Mouse (Mus musculus) hindbrain, embryonic 13.5 days (tissue): ENCODE results near the gene Usp3. TPM values are rescaled to one million over a fixed set of nuclear protein-coding genes. Genes with fewer than 3 reads are reported as not detected.

Experiments
- ATAC-seq: fragments of 200-750 bp; cut with Nextera tagmentation; 2 replicates; pipeline ENCODE4 v1.8.0; 2017; ENCODE audit warnings: moderate TSS enrichment; ENCODE audit not compliant: low FRiP score
- H3K27ac ChIP-seq: fragments of 300-500 bp; sonication (generic); 2 replicates; pipeline ENCODE4 v1.5.1; 2015; ENCODE audit warnings: inconsistent platforms, mild to moderate bottlenecking, moderate library complexity
- H3K27me3 ChIP-seq: fragments of 300-500 bp; sonication (generic); 2 replicates; pipeline ENCODE4 v1.6.1; 2015; ENCODE audit warnings: mild to moderate bottlenecking, inconsistent platforms
- H3K36me3 ChIP-seq: fragments of 300-500 bp; sonication (generic); 2 replicates; pipeline ENCODE4 v1.6.1; 2015; ENCODE audit warnings: mild to moderate bottlenecking, inconsistent platforms
- H3K4me1 ChIP-seq: fragments of 300-500 bp; sonication (generic); replicated peaks from 2 replicates; pipeline ENCODE4 v1.6.1; 2015; ENCODE audit warnings: inconsistent platforms
- H3K4me2 ChIP-seq: fragments of 300-500 bp; sonication (generic); 2 replicates; pipeline ENCODE4 v1.6.1; 2015; ENCODE audit warnings: inconsistent platforms, mild to moderate bottlenecking, moderate library complexity
- H3K4me3 ChIP-seq: fragments of 300-500 bp; sonication (generic); 2 replicates; pipeline ENCODE4 v1.5.1; 2015; ENCODE audit warnings: mild to moderate bottlenecking, inconsistent platforms
- H3K9ac ChIP-seq: fragments of 300-500 bp; sonication (generic); 2 replicates; pipeline ENCODE4 v1.6.1; 2015; ENCODE audit warnings: mild to moderate bottlenecking, inconsistent platforms
- H3K9me3 ChIP-seq: fragments of 300-500 bp; sonication (generic); 2 replicates; pipeline ENCODE4 v1.6.1; 2016; ENCODE audit warnings: inconsistent platforms
- WGBS: fragments of 180-500 bp; shearing (Covaris S2); methylation state at CpG from one replicate; pipeline ENCODE4 v1.1.7; 2015; 5-methylcytosine and 5-hydroxymethylcytosine counted together
- polyA plus RNA-seq: library from polyadenylated mRNA; unstranded; fragments of >200 nt; fragmentation: Nextera tagmentation; extraction: Ambion mirVana; gene quantifications from 2 replicates; pipeline ENCODE4 v1.2.1, GENCODE M21; 2015

The Usp3 gene
- polyA plus RNA-seq, 1 experiment from 2014 or later = 89.8 TPM

- peak overlapping the region; percentile 98 for H3K27ac ChIP-seq
- peak overlapping the region; percentile 63 for H3K4me3 ChIP-seq
- peak; percentile 93 for ATAC-seq
- H3K27me3 ChIP-seq = no peaks in the 10 kb centered on the region
- under 1% methylated on average over 78 of the region's 78 CpGs for WGBS
- peaks cover 56% of the 10 kb centered on the region for H3K36me3 ChIP-seq
- peak overlapping the region; percentile 96 for H3K4me2 ChIP-seq
- H3K4me1 ChIP-seq = peaks cover 34% of the 10 kb centered on the region
- peak overlapping the region; percentile 85 for H3K9ac ChIP-seq
- no peaks in the 10 kb centered on the region for H3K9me3 ChIP-seq
These were observed 81.2 kb downstream of the Usp3 start for GRCm38 (mm10) chr9:66511580-66512350.

- peaks cover 56% of the 10 kb centered on the region for H3K36me3 ChIP-seq
- no peaks in the 10 kb centered on the region for H3K9me3 ChIP-seq
- H3K4me1 ChIP-seq = peaks cover 42% of the 10 kb centered on the region
- H3K27ac ChIP-seq = peak overlapping the region; percentile 98
- H3K4me2 ChIP-seq = peak overlapping the region; percentile 96
- no peak for ATAC-seq
- peak overlapping the region; percentile 63 for H3K4me3 ChIP-seq
- no peaks in the 10 kb centered on the region for H3K27me3 ChIP-seq
- H3K9ac ChIP-seq = peak overlapping the region; percentile 85
- 0% methylated on average over 2 of the region's 2 CpGs for WGBS
These were observed 82.0 kb downstream of the Usp3 start for GRCm38 (mm10) chr9:66510944-66511343.

DNA sequence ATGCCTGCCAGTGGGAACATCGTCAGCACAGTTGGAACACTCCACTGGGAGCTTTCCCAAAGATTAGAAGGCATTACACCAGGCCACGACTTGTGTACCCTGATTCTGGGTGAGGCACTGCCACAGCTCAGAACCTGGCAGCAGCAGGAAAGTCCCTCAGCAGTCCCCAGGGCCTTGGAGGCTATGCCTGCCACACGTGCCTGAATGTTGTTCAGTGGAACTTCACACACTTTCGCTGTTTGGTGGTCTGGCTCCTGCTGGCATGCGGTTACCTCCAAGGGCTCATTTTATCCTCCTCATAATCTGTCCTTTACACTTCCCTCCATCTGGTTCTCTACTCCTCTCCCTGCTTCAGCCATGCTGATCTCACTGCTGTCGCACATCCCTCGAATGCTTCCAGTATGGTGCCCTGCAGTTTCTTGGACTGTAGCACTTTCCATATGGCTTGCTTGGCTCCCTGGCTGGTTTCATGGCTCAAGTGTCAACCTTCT is 82.5 kb downstream of the Usp3 start:
- Histone ChIP-seq H3K27me3 (no peaks in the 10 kb centered on the region), H3K9ac (peak overlapping the region; percentile 85), H3K4me2 (peak overlapping the region; percentile 96), H3K4me1 (peaks cover 47% of the 10 kb centered on the region), H3K4me3 (peak overlapping the region; percentile 63; the same call in 1 of the 2 replicates), H3K36me3 (peaks cover 56% of the 10 kb centered on the region), H3K27ac (peak overlapping the region; percentile 98), H3K9me3 (no peaks in the 10 kb centered on the region)
- WGBS = 56% methylated on average over 7 of the region's 7 CpGs
- no peak for ATAC-seq

DNA sequence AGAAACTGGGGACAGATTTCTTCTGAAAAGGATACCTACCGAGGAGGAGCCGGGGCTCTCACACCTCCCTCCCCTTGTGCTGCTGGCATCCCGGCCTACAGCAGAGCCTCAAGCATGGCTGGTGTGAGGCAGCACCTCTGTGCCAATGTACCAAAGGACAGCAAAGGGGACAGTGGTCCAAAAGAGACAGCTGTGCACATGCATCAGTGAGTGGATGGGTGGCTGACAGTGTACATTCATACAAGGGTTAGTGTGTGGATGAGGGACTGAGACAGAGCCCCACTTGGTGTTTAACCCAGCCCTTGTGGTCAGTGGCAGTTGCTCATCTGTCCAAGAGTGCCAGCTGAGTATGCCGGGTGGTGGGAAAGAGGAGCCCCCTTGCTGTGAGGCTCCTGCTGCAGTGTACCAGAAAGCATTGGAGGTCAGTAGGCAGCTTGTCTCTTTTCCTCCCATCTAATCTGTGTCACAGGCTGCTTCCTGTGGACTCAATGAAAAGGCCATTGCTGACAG is 84.0 kb downstream of the Usp3 start:
- Histone ChIP-seq H3K36me3 (peaks cover 61% of the 10 kb centered on the region), H3K27me3 (no peaks in the 10 kb centered on the region), H3K9ac (peak overlapping the region; percentile 14; the same call in 1 of the 2 replicates), H3K9me3 (no peaks in the 10 kb centered on the region), H3K27ac (no peak overlapping the region), H3K4me2 (no peak overlapping the region), H3K4me1 (peaks cover 54% of the 10 kb centered on the region), H3K4me3 (no peak overlapping the region)
- no peak for ATAC-seq
- WGBS = 75% methylated on average over 4 of the region's 4 CpGs

DNA sequence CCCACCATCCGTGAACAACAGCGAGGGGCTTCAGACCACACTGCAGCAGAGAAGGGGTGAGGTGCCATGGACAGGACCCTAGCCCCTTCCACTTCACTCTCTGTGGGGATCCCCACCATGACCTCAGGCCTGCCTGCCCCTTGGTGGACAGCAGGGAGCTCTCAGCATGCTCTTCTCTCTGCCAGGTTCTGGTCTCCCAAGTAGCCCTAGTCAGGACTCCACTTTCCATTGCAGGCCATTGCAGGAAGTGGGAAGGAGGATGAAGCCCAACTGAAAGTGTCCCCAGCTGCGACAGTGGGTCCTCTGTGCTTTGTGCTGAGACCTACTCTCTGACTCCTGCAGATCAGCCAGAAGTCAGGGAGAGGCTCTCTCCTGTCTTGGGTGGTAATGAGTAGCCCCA is 85.3 kb downstream of the Usp3 start:
- 87% methylated on average over 3 of the region's 3 CpGs for WGBS
- 0 out of 2 replicates have a peak overlapping the region, but pooled peaks have one; percentile 1 for H3K9ac ChIP-seq
- peaks cover 63% of the 10 kb centered on the region for H3K36me3 ChIP-seq

DNA sequence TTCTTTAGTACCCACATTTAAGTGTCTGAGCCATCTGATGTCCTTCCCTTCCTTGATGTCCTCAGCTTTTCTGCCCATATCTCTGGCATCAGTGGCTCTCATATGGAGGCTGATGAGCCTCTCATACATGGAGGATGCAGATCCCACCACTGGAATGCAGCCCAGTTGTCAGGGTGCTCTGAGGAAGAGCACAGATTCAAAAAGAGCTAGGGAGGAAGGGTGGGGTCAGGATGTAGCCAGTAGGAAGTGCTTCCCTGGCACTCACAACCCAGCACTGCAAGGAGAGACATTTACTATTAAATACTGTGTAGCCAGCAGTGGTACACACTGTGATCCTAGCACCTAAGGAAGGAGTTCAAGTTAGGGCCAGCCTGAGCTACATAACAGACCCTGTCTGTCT is 86.5 kb downstream of the Usp3 start:
- no peaks in the 10 kb centered on the region for H3K27me3 ChIP-seq
- peaks cover 40% of the 10 kb centered on the region for H3K4me1 ChIP-seq
- peaks cover 74% of the 10 kb centered on the region for H3K36me3 ChIP-seq
- H3K4me2 ChIP-seq = no peak overlapping the region
- no peaks in the 10 kb centered on the region for H3K9me3 ChIP-seq
- no peak overlapping the region for H3K9ac ChIP-seq
- ATAC-seq = no peak
- peak overlapping the region; percentile 76 for H3K27ac ChIP-seq
- H3K4me3 ChIP-seq = no peak overlapping the region

More for the DNA sequence above, 85.3 kb downstream of the Usp3 start:
- Histone ChIP-seq H3K27me3 (no peaks in the 10 kb centered on the region), H3K27ac (no peak overlapping the region), H3K9me3 (no peaks in the 10 kb centered on the region), H3K4me2 (no peak overlapping the region), H3K4me3 (no peak overlapping the region), H3K4me1 (peaks cover 43% of the 10 kb centered on the region)
- ATAC-seq = no peak

DNA sequence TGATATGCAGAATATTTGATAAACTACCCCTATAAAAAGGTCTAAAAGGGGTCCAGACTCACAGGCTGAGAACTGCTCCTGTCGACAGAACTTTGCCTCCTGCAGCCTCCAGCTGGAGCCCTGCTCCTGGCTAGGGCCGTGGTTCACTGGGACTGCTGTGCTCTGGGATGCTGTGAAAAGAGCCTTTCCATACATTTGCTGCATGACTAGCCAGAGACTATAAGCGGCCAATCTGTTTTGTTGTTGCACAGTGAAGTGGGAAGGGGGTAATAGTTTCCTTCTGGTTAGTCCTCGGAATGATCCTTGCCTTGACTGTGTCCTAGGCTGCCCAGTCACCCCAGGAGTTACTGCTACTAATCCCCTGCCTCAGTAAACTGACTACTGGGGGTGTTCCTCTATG is 86.9 kb downstream of the Usp3 start:
- ATAC-seq = peak; percentile 31; the same call in 1 of the 2 replicates
- Histone ChIP-seq H3K9ac (no peak overlapping the region), H3K27me3 (no peaks in the 10 kb centered on the region), H3K4me2 (no peak overlapping the region), H3K4me1 (peaks cover 39% of the 10 kb centered on the region), H3K4me3 (no peak overlapping the region), H3K36me3 (peaks cover 78% of the 10 kb centered on the region), H3K27ac (peak overlapping the region; percentile 76), H3K9me3 (no peaks in the 10 kb centered on the region)
- 19% methylated on average over 4 of the region's 4 CpGs for WGBS

GRCm38 (mm10) chr9:66505141-66505917 is 87.6 kb downstream of the Usp3 start:
- H3K4me3 ChIP-seq = no peak overlapping the region
- no peak for ATAC-seq
- peak overlapping the region; percentile 55 for H3K9ac ChIP-seq
- no peak overlapping the region for H3K4me2 ChIP-seq
- WGBS = 59% methylated on average over 9 of the region's 9 CpGs
- H3K27me3 ChIP-seq = no peaks in the 10 kb centered on the region
- H3K36me3 ChIP-seq = peaks cover 85% of the 10 kb centered on the region
- H3K4me1 ChIP-seq = peaks cover 32% of the 10 kb centered on the region
- no peaks in the 10 kb centered on the region for H3K9me3 ChIP-seq
- peak overlapping the region; percentile 76 for H3K27ac ChIP-seq

GRCm38 (mm10) chr9:66504518-66504917 is 88.4 kb downstream of the Usp3 start:
- peaks cover 87% of the 10 kb centered on the region for H3K36me3 ChIP-seq
- no peaks in the 10 kb centered on the region for H3K27me3 ChIP-seq
- 85% methylated on average over 13 of the region's 13 CpGs for WGBS
- no peak overlapping the region for H3K9ac ChIP-seq
- H3K4me1 ChIP-seq = peaks cover 24% of the 10 kb centered on the region
- H3K4me2 ChIP-seq = no peak overlapping the region
- no peak overlapping the region for H3K4me3 ChIP-seq
- ATAC-seq = no peak
- peak overlapping the region; percentile 76 for H3K27ac ChIP-seq
- H3K9me3 ChIP-seq = no peaks in the 10 kb centered on the region

GRCm38 (mm10) chr9:66503879-66504411 is 89.0 kb downstream of the Usp3 start:
- H3K27ac ChIP-seq = no peak overlapping the region
- H3K4me3 ChIP-seq = no peak overlapping the region
- no peak for ATAC-seq
- H3K27me3 ChIP-seq = no peaks in the 10 kb centered on the region
- H3K4me2 ChIP-seq = no peak overlapping the region
- H3K9me3 ChIP-seq = no peaks in the 10 kb centered on the region
- H3K36me3 ChIP-seq = peaks cover 87% of the 10 kb centered on the region
- WGBS = 85% methylated on average over 4 of the region's 4 CpGs
- peaks cover 23% of the 10 kb centered on the region for H3K4me1 ChIP-seq
- no peak overlapping the region for H3K9ac ChIP-seq

DNA sequence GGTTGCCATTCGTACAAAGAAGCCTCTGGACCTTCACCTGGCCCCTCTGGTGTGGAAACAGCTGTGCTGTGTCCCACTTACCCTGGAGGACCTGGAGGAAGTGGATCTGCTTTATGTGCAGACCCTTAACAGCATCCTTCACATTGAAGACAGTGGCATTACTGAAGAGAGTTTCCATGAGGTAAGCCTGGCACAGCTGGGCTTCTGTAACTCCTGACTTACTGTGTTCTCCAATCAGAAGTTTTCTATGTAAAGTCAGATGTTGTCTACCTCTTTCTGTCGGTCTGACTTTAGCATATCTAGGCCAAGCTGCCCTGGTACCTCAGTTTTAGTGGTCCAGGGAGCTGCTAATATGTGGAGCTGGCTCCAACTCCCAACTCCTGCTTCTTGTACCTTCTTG is 91.7 kb downstream of the Usp3 start:
- Histone ChIP-seq H3K27me3 (no peaks in the 10 kb centered on the region), H3K27ac (no peak overlapping the region), H3K4me1 (peaks cover 18% of the 10 kb centered on the region), H3K9me3 (no peaks in the 10 kb centered on the region), H3K36me3 (peaks cover 83% of the 10 kb centered on the region), H3K4me3 (no peak overlapping the region), H3K4me2 (no peak overlapping the region), H3K9ac (no peak overlapping the region)
- ATAC-seq = no peak
- WGBS = 96% methylated on average over 2 of the region's 2 CpGs

DNA sequence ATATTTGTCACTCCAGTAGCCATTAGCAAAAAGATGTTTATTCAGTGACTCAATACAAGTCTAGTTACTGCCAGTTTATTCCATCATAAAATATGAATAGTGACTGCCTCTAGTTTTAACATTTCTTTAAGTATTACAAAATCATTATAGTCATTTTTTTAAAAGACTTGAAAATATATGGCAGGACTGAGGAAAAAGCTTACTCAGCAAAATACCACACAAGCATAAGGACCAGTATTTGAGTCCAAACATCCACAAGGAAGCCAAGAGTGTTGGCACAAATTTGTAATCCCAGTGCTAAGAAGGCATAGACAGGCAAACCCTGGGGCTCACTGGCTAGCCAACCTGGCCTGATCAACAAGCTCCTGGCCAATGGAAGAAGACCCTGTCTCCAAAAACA is 99.0 kb downstream of the Usp3 start:
- no peaks in the 10 kb centered on the region for H3K9me3 ChIP-seq
- H3K4me2 ChIP-seq = no peak overlapping the region
- H3K9ac ChIP-seq = no peak overlapping the region
- H3K4me1 ChIP-seq = no peaks in the 10 kb centered on the region
- H3K36me3 ChIP-seq = peaks cover 91% of the 10 kb centered on the region
- H3K4me3 ChIP-seq = no peak overlapping the region
- H3K27ac ChIP-seq = no peak overlapping the region
- H3K27me3 ChIP-seq = no peaks in the 10 kb centered on the region
- no peak for ATAC-seq
